Mouse (Mus musculus): ENCODE measurements at regions not wholly inside any gene's neighbourhood (a gene's known extent, or its start where the extent isn't known, plus 50 kb on each side); places are given as distances from the start of the nearest gene placed in this dataset.

DNA sequence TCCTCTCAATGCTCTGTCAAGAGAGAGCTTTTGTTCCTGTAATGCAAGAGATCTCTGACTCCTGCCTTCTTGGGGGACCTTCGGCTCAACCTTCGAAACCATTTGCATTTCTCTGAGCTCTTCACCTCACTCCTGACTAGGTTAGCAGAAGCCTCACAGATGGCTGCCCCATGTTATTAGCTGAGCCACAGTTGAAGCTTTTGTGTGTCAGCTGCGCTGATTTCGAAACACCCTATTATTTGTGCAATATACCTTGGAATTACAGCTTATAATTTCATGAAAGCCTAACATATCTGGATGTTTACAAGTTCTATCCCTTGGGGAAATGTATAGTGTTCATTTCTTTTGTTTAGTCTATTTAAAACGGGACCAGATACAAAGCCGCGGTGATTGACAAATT lies 338.7 kb upstream of the 4930535I16Rik start:
- Histone ChIP-seq H3K27me3 (ENCODE audit: insufficient read depth, low read length) (no peaks in the 10 kb centered on the region), H3K9ac (ENCODE audit: low read depth, low read length) (no peak overlapping the region), H3K9me3 (replicated peaks; ENCODE audit: low read length) (no peaks in the 10 kb centered on the region; the same call in 1 of the 2 replicates), H3K27ac (no peak overlapping the region), H3K36me3 (ENCODE audit: insufficient read depth, low read length) (no peaks in the 10 kb centered on the region), H3K4me2 (ENCODE audit: low read length) (no peak overlapping the region), H3K4me1 (replicated peaks; ENCODE audit: insufficient read depth, low read length) (0 out of 2 replicates have a peak, but pooled peaks cover 3% of the 10 kb centered on the region), H3K4me3 (replicated peaks; ENCODE audit: low read depth, low read length) (no peak overlapping the region)
- TF ChIP-seq CTCF (IDR thresholded peaks at IDR 0.05; ENCODE audit: low read depth) = no peak
- ATAC-seq (replicated peaks; ENCODE audit: low FRiP score, low read depth) (no peak), DNase-seq (ENCODE audit: low spot score) (no peak)
- WGBS = 72% methylated on average over 7 of the region's 7 CpGs

DNA sequence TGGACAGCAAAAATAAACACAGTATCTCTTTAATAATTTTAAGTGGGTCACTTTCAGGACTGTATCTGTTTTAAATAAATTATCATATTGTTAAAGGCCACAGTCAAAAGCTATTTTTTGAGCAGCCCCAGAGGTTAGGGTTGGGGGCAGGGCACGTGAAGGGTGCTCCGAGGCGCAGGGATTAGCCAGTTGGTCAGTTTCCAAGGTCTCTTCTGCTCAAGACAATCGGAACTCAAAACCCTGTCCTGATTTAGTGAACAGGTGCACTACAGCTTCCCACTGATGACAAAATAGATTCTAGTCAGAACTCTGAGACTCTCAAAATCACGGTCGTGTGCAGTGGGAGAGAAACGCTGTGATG lies 337.3 kb upstream of the 4930535I16Rik start:
- Histone ChIP-seq H3K27ac (no peak overlapping the region), H3K4me1 (replicated peaks; ENCODE audit: insufficient read depth, low read length) (0 out of 2 replicates have a peak, but pooled peaks cover 3% of the 10 kb centered on the region), H3K27me3 (ENCODE audit: insufficient read depth, low read length) (no peaks in the 10 kb centered on the region), H3K4me2 (ENCODE audit: low read length) (no peak overlapping the region), H3K4me3 (replicated peaks; ENCODE audit: low read depth, low read length) (no peak overlapping the region), H3K36me3 (ENCODE audit: insufficient read depth, low read length) (no peaks in the 10 kb centered on the region), H3K9me3 (replicated peaks; ENCODE audit: low read length) (no peaks in the 10 kb centered on the region), H3K9ac (ENCODE audit: low read depth, low read length) (no peak overlapping the region)
- ATAC-seq (replicated peaks; ENCODE audit: low FRiP score, low read depth) (no peak), DNase-seq (ENCODE audit: low spot score) (no peak)
- no peak for TF ChIP-seq CTCF (IDR thresholded peaks at IDR 0.05; ENCODE audit: low read depth)
- 65% methylated on average over 7 of the region's 7 CpGs for WGBS

DNA sequence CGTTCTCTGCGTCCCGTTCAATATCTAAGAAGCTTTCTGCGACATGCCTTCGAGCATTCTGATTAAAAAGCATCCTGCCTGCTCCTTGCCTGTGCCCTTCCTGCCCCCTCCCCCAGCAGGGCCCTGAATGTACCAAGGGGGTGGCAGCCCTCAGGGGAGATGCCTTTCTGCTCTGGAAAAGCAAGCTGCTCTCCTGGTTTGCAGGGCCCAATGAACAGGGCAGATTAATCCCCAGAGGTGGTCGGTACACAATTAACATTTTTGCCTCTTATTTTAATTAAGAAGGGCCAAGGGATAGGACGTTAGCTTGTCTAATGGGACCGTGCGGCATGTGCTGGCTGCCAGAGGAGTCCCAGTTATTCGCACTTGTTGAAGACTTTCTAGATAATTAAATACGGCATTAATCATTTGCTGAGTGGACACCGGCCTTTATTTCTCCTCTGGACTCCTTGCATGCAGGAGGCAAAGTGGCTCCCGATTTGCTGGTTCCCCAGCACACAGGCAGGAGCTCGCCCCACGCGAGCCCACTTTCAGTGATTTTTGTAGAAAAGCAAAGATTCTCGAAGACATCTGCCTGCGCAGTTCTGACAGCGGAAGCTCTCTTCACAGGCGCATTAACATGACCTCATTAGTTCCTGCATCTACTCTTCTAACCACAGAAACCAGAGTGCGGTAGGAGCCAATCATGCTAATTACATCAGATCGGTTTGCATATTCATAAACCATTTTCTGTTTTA lies 336.8 kb upstream of the 4930535I16Rik start:
- Histone ChIP-seq H3K4me1 (replicated peaks; ENCODE audit: insufficient read depth, low read length) (0 out of 2 replicates have a peak, but pooled peaks cover 3% of the 10 kb centered on the region), H3K4me2 (ENCODE audit: low read length) (no peak overlapping the region), H3K4me3 (replicated peaks; ENCODE audit: low read depth, low read length) (no peak overlapping the region), H3K27me3 (ENCODE audit: insufficient read depth, low read length) (no peaks in the 10 kb centered on the region), H3K9me3 (replicated peaks; ENCODE audit: low read length) (no peaks in the 10 kb centered on the region), H3K9ac (ENCODE audit: low read depth, low read length) (no peak overlapping the region), H3K36me3 (ENCODE audit: insufficient read depth, low read length) (no peaks in the 10 kb centered on the region), H3K27ac (no peak overlapping the region)
- ATAC-seq (replicated peaks; ENCODE audit: low FRiP score, low read depth) (no peak), DNase-seq (ENCODE audit: low spot score) (no peak)
- TF ChIP-seq CTCF (IDR thresholded peaks at IDR 0.05; ENCODE audit: low read depth) = no peak
- WGBS = 44% methylated on average over 22 of the region's 22 CpGs

DNA sequence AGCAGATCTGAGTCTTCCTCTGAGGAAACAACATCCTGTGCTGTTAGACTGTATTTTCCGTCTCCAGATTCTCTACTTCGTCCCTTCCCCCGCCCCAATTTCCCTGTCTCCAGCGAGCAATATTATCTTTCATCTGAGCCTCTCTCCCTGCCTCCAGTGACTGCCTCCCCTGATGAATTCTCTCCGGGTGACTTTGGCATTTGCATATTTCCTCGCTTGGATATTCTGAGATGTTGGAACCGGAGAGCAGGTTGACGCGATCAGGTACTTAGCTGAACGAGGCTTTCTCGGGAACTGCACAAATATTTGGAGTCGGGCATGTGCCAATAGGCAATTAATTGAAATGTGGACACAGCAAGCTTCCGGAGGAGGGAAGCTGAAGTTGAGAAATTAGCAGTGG lies 323.8 kb upstream of the 4930535I16Rik start:
- no peak overlapping the region for H3K4me3 ChIP-seq (replicated peaks; ENCODE audit: low read depth, low read length)
- no peaks in the 10 kb centered on the region for H3K4me1 ChIP-seq (replicated peaks; ENCODE audit: insufficient read depth, low read length)
- no peaks in the 10 kb centered on the region for H3K9me3 ChIP-seq (replicated peaks; ENCODE audit: low read length)
- H3K27me3 ChIP-seq (ENCODE audit: insufficient read depth, low read length) = no peaks in the 10 kb centered on the region
- no peak for TF ChIP-seq CTCF (IDR thresholded peaks at IDR 0.05; ENCODE audit: low read depth)
- no peaks in the 10 kb centered on the region for H3K36me3 ChIP-seq (ENCODE audit: insufficient read depth, low read length)
- peak overlapping the region; percentile 23; the same call in 1 of the 2 replicates for H3K4me2 ChIP-seq (ENCODE audit: low read length)
- DNase-seq (ENCODE audit: low spot score) (no peak), ATAC-seq (replicated peaks; ENCODE audit: low FRiP score, low read depth) (no peak)
- WGBS = 16% methylated on average over 13 of the region's 13 CpGs
- no peak overlapping the region for H3K27ac ChIP-seq
- no peak overlapping the region for H3K9ac ChIP-seq (ENCODE audit: low read depth, low read length)

DNA sequence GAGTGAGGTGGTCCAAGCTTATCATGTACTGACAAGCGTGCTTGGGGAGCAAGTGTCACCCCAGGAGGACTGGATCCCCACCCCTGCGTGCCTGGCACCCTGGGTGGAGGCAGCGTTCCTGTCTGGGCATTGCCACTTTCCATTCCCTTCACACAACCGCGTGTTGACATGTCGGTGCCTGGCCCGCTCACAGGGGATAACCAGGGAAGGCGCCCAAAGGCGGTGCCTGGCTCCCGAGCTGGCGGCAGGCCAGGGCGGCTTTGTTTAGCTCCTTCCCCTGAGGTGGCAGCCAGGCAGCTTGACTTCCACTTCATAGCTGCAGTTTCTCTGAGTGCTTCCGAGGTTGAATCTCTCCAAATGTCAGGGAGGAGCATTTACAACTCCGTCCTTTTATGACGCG lies 318.7 kb upstream of the 4930535I16Rik start:
- no peak for ATAC-seq (replicated peaks; ENCODE audit: low FRiP score, low read depth)
- Histone ChIP-seq H3K4me3 (replicated peaks; ENCODE audit: low read depth, low read length) (no peak overlapping the region), H3K36me3 (ENCODE audit: insufficient read depth, low read length) (no peaks in the 10 kb centered on the region), H3K4me2 (ENCODE audit: low read length) (no peak overlapping the region), H3K4me1 (replicated peaks; ENCODE audit: insufficient read depth, low read length) (no peaks in the 10 kb centered on the region), H3K9ac (ENCODE audit: low read depth, low read length) (no peak overlapping the region), H3K27me3 (ENCODE audit: insufficient read depth, low read length) (no peaks in the 10 kb centered on the region), H3K9me3 (replicated peaks; ENCODE audit: low read length) (no peaks in the 10 kb centered on the region; the same call in 1 of the 2 replicates), H3K27ac (no peak overlapping the region)
- no peak for DNase-seq (ENCODE audit: low spot score)
- WGBS = 53% methylated on average over 16 of the region's 16 CpGs
- no peak for TF ChIP-seq CTCF (IDR thresholded peaks at IDR 0.05; ENCODE audit: low read depth)

DNA sequence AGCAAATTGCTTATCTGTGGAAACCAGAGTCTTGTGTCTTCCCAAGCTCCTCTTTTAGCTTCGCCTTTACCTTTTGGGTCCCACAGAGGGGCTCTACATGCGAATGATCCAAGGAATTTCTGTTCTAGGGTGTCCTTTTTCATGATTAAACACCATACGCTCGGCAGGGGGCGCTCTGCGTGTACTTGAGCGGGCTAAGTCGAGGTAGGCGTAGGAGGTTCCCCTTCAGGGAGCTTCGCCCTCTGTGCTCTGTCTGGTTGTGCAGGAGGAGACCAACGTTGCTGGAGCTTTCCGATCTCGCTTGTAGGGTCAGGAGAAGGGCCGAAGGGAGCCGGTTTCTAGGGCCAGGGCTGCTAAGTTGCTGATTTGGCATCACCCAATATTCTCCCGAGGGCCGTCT lies 310.7 kb upstream of the 4930535I16Rik start:
- peak; percentile 93 for DNase-seq (ENCODE audit: low spot score)

More for the DNA sequence above, 310.7 kb upstream of the 4930535I16Rik start:
- no peaks in the 10 kb centered on the region for H3K4me1 ChIP-seq (replicated peaks; ENCODE audit: insufficient read depth, low read length)
- H3K4me3 ChIP-seq (replicated peaks; ENCODE audit: low read depth, low read length) = no peak overlapping the region
- H3K9ac ChIP-seq (ENCODE audit: low read depth, low read length) = no peak overlapping the region
- H3K4me2 ChIP-seq (ENCODE audit: low read length) = no peak overlapping the region
- ATAC-seq (replicated peaks; ENCODE audit: low FRiP score, low read depth) = no peak
- no peaks in the 10 kb centered on the region; the same call in 1 of the 2 replicates for H3K9me3 ChIP-seq (replicated peaks; ENCODE audit: low read length)
- TF ChIP-seq CTCF (IDR thresholded peaks at IDR 0.05; ENCODE audit: low read depth) = peak; percentile 80
- H3K27me3 ChIP-seq (ENCODE audit: insufficient read depth, low read length) = no peaks in the 10 kb centered on the region
- no peak overlapping the region for H3K27ac ChIP-seq
- no peaks in the 10 kb centered on the region for H3K36me3 ChIP-seq (ENCODE audit: insufficient read depth, low read length)
- 8% methylated on average over 17 of the region's 17 CpGs for WGBS

Measured in kidney, postnatal 0 days (tissue).